Mouse (Mus musculus): ENCODE results near the gene Gm3591. TPM values are rescaled to one million over a fixed set of nuclear protein-coding genes. Genes with fewer than 3 reads are reported as not detected.
A peak's percentile ranks its signal among the peaks of the same experiment; 100 is the strongest.
"Not testable (repeated sequence)": the region's sequence is repeated elsewhere in the genome, so short reads cannot be mapped to it uniquely, and the experiment has no call there.

Gm3591 gene
- not detected for total RNA-seq (2021)
- long read RNA-seq, experiment 1, result 0 reads
- long read RNA-seq, experiment 2, result 0 reads

DNA sequence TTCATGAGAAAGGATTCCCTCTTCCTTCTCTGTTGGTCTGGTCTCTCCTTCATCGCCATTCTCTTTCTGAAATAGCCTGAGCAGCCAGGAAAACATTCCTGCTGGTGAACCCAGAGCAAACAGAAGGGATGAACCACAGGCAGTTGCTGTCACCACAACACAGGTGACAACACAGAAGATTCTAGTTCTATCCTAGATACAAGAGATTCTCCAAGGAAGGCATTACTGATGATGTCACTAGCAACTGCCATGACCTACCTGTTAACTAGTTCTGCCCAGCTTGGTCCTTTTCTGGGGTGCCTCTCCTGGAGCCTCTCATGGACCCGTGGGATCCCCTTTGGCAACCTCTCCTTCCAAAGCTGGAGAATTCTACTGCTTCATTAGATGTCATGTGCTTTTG lies at the start of gene Gm3591:
Gm3591 (minus strand) TSS at position 101 of the 400 bp plus-strand sequence.
- intact Hi-C loops (cut with DNase I); DNase-seq: not testable (repeated sequence)

GRCm38 (mm10) chr14:6444511-6444910 lies 32.2 kb upstream of the Gm3591 start, which contains the start of gene Gm3594:
Gene Gm3594, minus strand, starts transcription at chr14:6444611.
- intact Hi-C loops (cut with DNase I); DNase-seq: not testable (repeated sequence)

DNA sequence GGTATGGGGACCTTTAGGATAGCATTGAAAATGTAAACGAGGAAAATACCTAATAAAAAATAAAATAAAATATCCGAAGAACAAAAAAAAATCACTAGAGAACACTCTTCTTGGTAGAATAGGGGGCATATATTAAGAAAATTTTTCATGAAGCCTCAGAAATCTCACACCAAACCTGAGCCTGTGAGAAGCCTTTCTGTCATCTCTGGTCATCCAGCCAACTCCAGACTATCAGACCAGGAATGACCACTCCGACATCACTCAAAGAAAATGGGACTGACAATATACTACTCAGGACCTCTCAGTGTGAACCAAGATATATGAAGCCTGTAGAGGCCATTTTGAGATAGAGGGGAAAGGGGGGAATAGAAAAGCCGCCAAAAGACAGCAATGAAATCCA lies 28.5 kb upstream of the Gm3591 start:
- intact Hi-C loops (cut with DNase I), result not testable (repeated sequence)
- DNase-seq, result peak in 1 of 2 experiments; percentile 3

DNA sequence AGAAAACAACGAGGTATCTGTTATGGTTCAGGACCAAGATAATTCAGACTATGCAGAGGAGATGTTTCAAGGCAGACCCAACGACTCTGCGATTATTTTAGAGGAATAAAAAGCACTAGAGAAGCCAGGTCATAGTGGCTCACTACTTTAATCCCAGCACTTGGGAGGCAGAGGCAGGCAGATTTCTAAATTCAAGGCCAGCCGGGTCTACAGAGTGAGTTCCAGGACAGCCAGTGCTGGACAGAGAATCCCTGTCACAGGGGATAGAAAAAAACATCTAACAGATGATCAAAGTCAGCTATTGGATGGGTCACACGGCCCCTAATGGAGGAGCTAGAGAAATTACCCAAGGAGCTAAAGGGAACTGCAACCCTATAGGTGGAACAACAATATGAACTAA lies 27.9 kb upstream of the Gm3591 start:
- DNase-seq, result peak in 1 of 2 experiments; percentile 11
- intact Hi-C loops (cut with DNase I), result not testable (repeated sequence)

- DNase-seq, result peak; percentile 32 to 40
These were observed 14.5 kb upstream of the Gm3591 start for GRCm38 (mm10) chr14:6426766-6427165.

GRCm38 (mm10) chr14:6426353-6426752 lies 14.1 kb upstream of the Gm3591 start:
- DNase-seq, result peak; percentile 5 to 13
- intact Hi-C loops (cut with DNase I), result not testable (repeated sequence)

More at GRCm38 (mm10) chr14:6426766-6427165, 14.5 kb upstream of the Gm3591 start:
- intact Hi-C loops (cut with DNase I), result not testable (repeated sequence)

GRCm38 (mm10) chr14:6390219-6390618 lies 22.1 kb downstream of the Gm3591 start, which contains the start of gene Gm16440:
Gene Gm16440, minus strand, starts transcription at chr14:6390319.
- DNase-seq; intact Hi-C loops (cut with DNase I): not testable (repeated sequence)

Other genes with a start within 250 kb of the Gm3591 start
- not detected for gene Gm21560, start 193.2 kb downstream of the Gm3591 start, total RNA-seq (2021)
- not detected for gene Gm3411, start 125.2 kb downstream of the Gm3591 start, total RNA-seq (2021)
- gene Gm21103, start 107.6 kb downstream of the Gm3591 start, total RNA-seq (2021), result not detected
- gene Gm3618, start 68.8 kb downstream of the Gm3591 start, total RNA-seq (2021), result not detected
- gene Gm16440, start 22.2 kb downstream of the Gm3591 start, total RNA-seq (2021), result not detected
- gene Gm3594, start 32.1 kb upstream of the Gm3591 start, total RNA-seq (2021), result not detected
- not detected for gene Gm8356, start 124.8 kb upstream of the Gm3591 start, total RNA-seq (2021)
- under 1 TPM in 1 of 2 experiments, not detected in 1; 0.31 TPM for gene Gm3629, start 178.1 kb upstream of the Gm3591 start, total RNA-seq (2021)
- not detected for gene Gm3460, start 209.9 kb upstream of the Gm3591 start, total RNA-seq (2021)

Data from gastrocnemius, postnatal 36 days (tissue).